Mouse (Mus musculus): ENCODE data around the gene Olfr311. TPM values are rescaled to one million over a fixed set of nuclear protein-coding genes. Genes with fewer than 3 reads are reported as not detected.
"Not testable (repeated sequence)": the region's sequence is repeated elsewhere in the genome, so short reads cannot be mapped to it uniquely, and the experiment has no call there.

Olfr311 gene
- not detected in 2 replicates for polyA plus RNA-seq (2016; fragmentation: Nextera tagmentation; extraction: Ambion mirVana)

GRCm38 (mm10) chr11:58838951-58839350 lies at the start of gene Olfr311:
Gene Olfr311, plus strand, starts transcription at chr11:58839251.
- H3K9ac ChIP-seq; H3K4me3 ChIP-seq; H3K4me2 ChIP-seq; H3K4me1 ChIP-seq (replicated peaks); H3K36me3 ChIP-seq; H3K27ac ChIP-seq (ENCODE audit: poor library complexity, severe bottlenecking); H3K9me3 ChIP-seq (replicated peaks); H3K27me3 ChIP-seq (replicated peaks); ATAC-seq (ENCODE audit: insufficient number of reproducible peaks, low FRiP score): not testable (repeated sequence)

- WGBS: 32% methylated on average over 3 of the region's 3 CpGs
- no peak for ATAC-seq (ENCODE audit: insufficient number of reproducible peaks, low FRiP score)
Measured at GRCm38 (mm10) chr11:58789532-58789931, 49.5 kb upstream of the Olfr311 start.

GRCm38 (mm10) chr11:58790053-58790452 lies 49.0 kb upstream of the Olfr311 start:
- H3K4me1 ChIP-seq (replicated peaks): no peaks in the 10 kb centered on the region
- 39% methylated on average over 2 of the region's 2 CpGs for WGBS
- no peak overlapping the region for H3K27ac ChIP-seq (ENCODE audit: poor library complexity, severe bottlenecking)
- H3K36me3 ChIP-seq: no peaks in the 10 kb centered on the region
- ATAC-seq (ENCODE audit: insufficient number of reproducible peaks, low FRiP score): no peak
- H3K9me3 ChIP-seq (replicated peaks): no peaks in the 10 kb centered on the region
- H3K4me3 ChIP-seq: no peak overlapping the region
- H3K27me3 ChIP-seq (replicated peaks): no peaks in the 10 kb centered on the region
- no peak overlapping the region for H3K4me2 ChIP-seq
- H3K9ac ChIP-seq: no peak overlapping the region

More at GRCm38 (mm10) chr11:58789532-58789931, 49.5 kb upstream of the Olfr311 start:
- Histone ChIP-seq H3K9me3 (replicated peaks) (no peaks in the 10 kb centered on the region), H3K4me3 (no peak overlapping the region), H3K27me3 (replicated peaks) (no peaks in the 10 kb centered on the region), H3K27ac (ENCODE audit: poor library complexity, severe bottlenecking) (no peak overlapping the region), H3K9ac (no peak overlapping the region), H3K4me1 (replicated peaks) (no peaks in the 10 kb centered on the region), H3K4me2 (no peak overlapping the region), H3K36me3 (no peaks in the 10 kb centered on the region)

- Histone ChIP-seq H3K9me3 (replicated peaks) (no peaks in the 10 kb centered on the region), H3K27ac (ENCODE audit: poor library complexity, severe bottlenecking) (no peak overlapping the region), H3K36me3 (no peaks in the 10 kb centered on the region), H3K4me2 (no peak overlapping the region), H3K4me1 (replicated peaks) (no peaks in the 10 kb centered on the region), H3K9ac (no peak overlapping the region), H3K27me3 (replicated peaks) (no peaks in the 10 kb centered on the region), H3K4me3 (no peak overlapping the region)
- ATAC-seq (ENCODE audit: insufficient number of reproducible peaks, low FRiP score): no peak
- WGBS: 69% methylated on average over 6 of the region's 6 CpGs
Measured at GRCm38 (mm10) chr11:58790646-58791045, 48.4 kb upstream of the Olfr311 start.

GRCm38 (mm10) chr11:58795856-58796255 lies 43.2 kb upstream of the Olfr311 start:
- no peaks in the 10 kb centered on the region for H3K9me3 ChIP-seq (replicated peaks)
- 79% methylated on average over 2 of the region's 2 CpGs for WGBS
- peaks cover 4% of the 10 kb centered on the region; the same call in 1 of the 2 replicates for H3K27me3 ChIP-seq (replicated peaks)
- H3K4me1 ChIP-seq (replicated peaks): no peaks in the 10 kb centered on the region
- H3K4me3 ChIP-seq: no peak overlapping the region
- H3K4me2 ChIP-seq: no peak overlapping the region
- ATAC-seq (ENCODE audit: insufficient number of reproducible peaks, low FRiP score): no peak
- H3K36me3 ChIP-seq: no peaks in the 10 kb centered on the region
- H3K27ac ChIP-seq (ENCODE audit: poor library complexity, severe bottlenecking): no peak overlapping the region
- H3K9ac ChIP-seq: no peak overlapping the region

- H3K36me3 ChIP-seq: no peaks in the 10 kb centered on the region
- ATAC-seq (ENCODE audit: insufficient number of reproducible peaks, low FRiP score): no peak
- WGBS: 66% methylated on average over 7 of the region's 7 CpGs
- peaks cover 4% of the 10 kb centered on the region; the same call in 1 of the 2 replicates for H3K27me3 ChIP-seq (replicated peaks)
- H3K4me1 ChIP-seq (replicated peaks): 0 out of 2 replicates have a peak, but pooled peaks cover 4% of the 10 kb centered on the region
- no peaks in the 10 kb centered on the region for H3K9me3 ChIP-seq (replicated peaks)
- H3K9ac ChIP-seq: no peak overlapping the region
- H3K4me3 ChIP-seq: no peak overlapping the region
- no peak overlapping the region for H3K27ac ChIP-seq (ENCODE audit: poor library complexity, severe bottlenecking)
- H3K4me2 ChIP-seq: no peak overlapping the region
Measured at GRCm38 (mm10) chr11:58796850-58797249, 42.2 kb upstream of the Olfr311 start.

- 72% methylated on average over 5 of the region's 5 CpGs for WGBS
- Histone ChIP-seq H3K9ac (no peak overlapping the region), H3K9me3 (replicated peaks) (no peaks in the 10 kb centered on the region), H3K36me3 (no peaks in the 10 kb centered on the region), H3K4me1 (replicated peaks) (0 out of 2 replicates have a peak, but pooled peaks cover 10% of the 10 kb centered on the region), H3K27me3 (replicated peaks) (peaks cover 4% of the 10 kb centered on the region; the same call in 1 of the 2 replicates), H3K4me3 (no peak overlapping the region), H3K4me2 (no peak overlapping the region), H3K27ac (ENCODE audit: poor library complexity, severe bottlenecking) (no peak overlapping the region)
- ATAC-seq (ENCODE audit: insufficient number of reproducible peaks, low FRiP score): no peak
Measured at GRCm38 (mm10) chr11:58799747-58800146, 39.3 kb upstream of the Olfr311 start.

GRCm38 (mm10) chr11:58801558-58802228 lies 37.4 kb upstream of the Olfr311 start, which contains the start of gene Fam183b:
Gene Fam183b, minus strand, starts transcription at chr11:58801960.
- Histone ChIP-seq H3K9ac (no peak within 1 kb of the TSS), H3K27me3 (replicated peaks) (peaks cover 4% of the 10 kb centered on the region; the same call in 1 of the 2 replicates), H3K4me2 (peak within 1 kb of the TSS; percentile 40; the same call in 1 of the 2 replicates), H3K4me1 (replicated peaks) (0 out of 2 replicates have a peak, but pooled peaks cover 10% of the 10 kb centered on the region), H3K27ac (ENCODE audit: poor library complexity, severe bottlenecking) (no peak within 1 kb of the TSS), H3K36me3 (no peaks in the 10 kb centered on the region), H3K4me3 (no peak within 1 kb of the TSS), H3K9me3 (replicated peaks) (no peaks in the 10 kb centered on the region)
- peak; percentile 42; the same call in 1 of the 2 replicates for ATAC-seq (ENCODE audit: insufficient number of reproducible peaks, low FRiP score)
- 41% methylated on average over 14 of the region's 14 CpGs for WGBS

- H3K9me3 ChIP-seq (replicated peaks): no peaks in the 10 kb centered on the region
- H3K9ac ChIP-seq: no peak overlapping the region
- H3K27me3 ChIP-seq (replicated peaks): peaks cover 3% of the 10 kb centered on the region; the same call in 1 of the 2 replicates
- H3K4me1 ChIP-seq (replicated peaks): 0 out of 2 replicates have a peak, but pooled peaks cover 10% of the 10 kb centered on the region
- no peak for ATAC-seq (ENCODE audit: insufficient number of reproducible peaks, low FRiP score)
- WGBS: 67% methylated on average over 4 of the region's 4 CpGs
- no peak overlapping the region for H3K4me3 ChIP-seq
- H3K27ac ChIP-seq (ENCODE audit: poor library complexity, severe bottlenecking): no peak overlapping the region
- no peak overlapping the region for H3K4me2 ChIP-seq
- H3K36me3 ChIP-seq: no peaks in the 10 kb centered on the region
Measured at GRCm38 (mm10) chr11:58803871-58804270, 35.2 kb upstream of the Olfr311 start.

GRCm38 (mm10) chr11:58804393-58804792 lies 34.7 kb upstream of the Olfr311 start:
- no peak for ATAC-seq (ENCODE audit: insufficient number of reproducible peaks, low FRiP score)
- 57% methylated on average over 2 of the region's 2 CpGs for WGBS

GRCm38 (mm10) chr11:58812001-58812400 lies 27.1 kb upstream of the Olfr311 start:
- no peak overlapping the region for H3K9ac ChIP-seq
- no peaks in the 10 kb centered on the region for H3K4me1 ChIP-seq (replicated peaks)
- no peak overlapping the region for H3K4me3 ChIP-seq
- H3K27me3 ChIP-seq (replicated peaks): no peaks in the 10 kb centered on the region
- WGBS: 5% methylated on average over 1 of the region's 1 CpGs
- H3K9me3 ChIP-seq (replicated peaks): no peaks in the 10 kb centered on the region
- H3K36me3 ChIP-seq: no peaks in the 10 kb centered on the region
- H3K27ac ChIP-seq (ENCODE audit: poor library complexity, severe bottlenecking): no peak overlapping the region
- no peak overlapping the region for H3K4me2 ChIP-seq
- ATAC-seq (ENCODE audit: insufficient number of reproducible peaks, low FRiP score): no peak

More at GRCm38 (mm10) chr11:58804393-58804792, 34.7 kb upstream of the Olfr311 start:
- Histone ChIP-seq H3K4me3 (no peak overlapping the region), H3K36me3 (no peaks in the 10 kb centered on the region), H3K4me1 (replicated peaks) (0 out of 2 replicates have a peak, but pooled peaks cover 10% of the 10 kb centered on the region), H3K9me3 (replicated peaks) (no peaks in the 10 kb centered on the region), H3K9ac (no peak overlapping the region), H3K4me2 (no peak overlapping the region), H3K27ac (ENCODE audit: poor library complexity, severe bottlenecking) (no peak overlapping the region), H3K27me3 (replicated peaks) (no peaks in the 10 kb centered on the region)
